Mouse (Mus musculus) urinary bladder, postnatal 4 days (tissue): Measurements from ENCODE around the gene Zfp108.
"Not testable (repeated sequence)": the region's sequence is repeated elsewhere in the genome, so short reads cannot be mapped to it uniquely, and the experiment has no call there.

ENCODE experiments used
- DNase-seq, 2 experiments: peaks; one replicate each; pipeline ENCODE4 v3.0.0; 2021 to 2022; ENCODE audit warnings: low spot score in 2 of 2

Gene Zfp108

DNA sequence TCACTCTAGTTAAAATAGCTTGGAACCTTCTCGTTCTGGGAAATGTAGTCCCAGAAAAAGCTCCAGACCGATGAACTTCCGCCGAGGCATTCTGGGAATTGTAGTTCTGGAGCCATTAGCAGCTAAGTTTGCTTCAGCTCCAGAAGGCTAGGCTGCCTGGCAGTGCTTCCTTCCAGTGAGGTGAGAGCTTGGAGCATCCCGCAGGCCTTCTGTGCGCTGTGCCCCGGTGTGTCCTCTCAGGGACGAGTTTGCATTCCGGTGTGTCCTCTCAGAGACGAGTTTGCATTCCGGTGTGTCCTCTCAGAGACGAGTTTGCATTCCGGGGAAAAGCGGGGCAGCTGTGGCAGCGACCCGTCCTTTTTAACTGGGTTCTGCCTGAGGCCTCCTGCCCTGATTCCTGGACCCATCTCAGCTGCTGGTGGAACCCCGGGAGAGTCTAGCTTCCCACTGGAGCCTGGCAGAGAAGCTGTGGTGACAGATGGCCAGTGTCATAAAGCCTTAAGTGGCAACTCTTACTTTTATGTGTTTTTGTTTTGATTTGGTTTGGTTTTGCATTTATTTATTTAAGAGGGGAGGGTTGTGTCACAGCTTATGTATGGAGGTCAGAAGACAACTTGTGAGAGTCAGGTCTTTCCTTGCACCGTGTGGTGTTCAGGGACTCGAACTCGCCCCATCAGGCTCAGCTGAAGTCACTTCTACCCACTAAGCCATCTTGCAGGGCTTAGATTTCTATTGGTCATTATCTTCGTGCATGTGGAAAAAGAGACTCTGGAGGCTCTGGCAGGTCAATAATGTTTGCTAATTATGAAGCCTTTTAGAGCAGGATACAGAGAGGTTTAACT lies at the start of gene Zfp108:
Zfp108 (plus strand) TSS at position 162 of the 842 bp plus-strand sequence.
- peak; percentile 70 to 75 for DNase-seq

DNA sequence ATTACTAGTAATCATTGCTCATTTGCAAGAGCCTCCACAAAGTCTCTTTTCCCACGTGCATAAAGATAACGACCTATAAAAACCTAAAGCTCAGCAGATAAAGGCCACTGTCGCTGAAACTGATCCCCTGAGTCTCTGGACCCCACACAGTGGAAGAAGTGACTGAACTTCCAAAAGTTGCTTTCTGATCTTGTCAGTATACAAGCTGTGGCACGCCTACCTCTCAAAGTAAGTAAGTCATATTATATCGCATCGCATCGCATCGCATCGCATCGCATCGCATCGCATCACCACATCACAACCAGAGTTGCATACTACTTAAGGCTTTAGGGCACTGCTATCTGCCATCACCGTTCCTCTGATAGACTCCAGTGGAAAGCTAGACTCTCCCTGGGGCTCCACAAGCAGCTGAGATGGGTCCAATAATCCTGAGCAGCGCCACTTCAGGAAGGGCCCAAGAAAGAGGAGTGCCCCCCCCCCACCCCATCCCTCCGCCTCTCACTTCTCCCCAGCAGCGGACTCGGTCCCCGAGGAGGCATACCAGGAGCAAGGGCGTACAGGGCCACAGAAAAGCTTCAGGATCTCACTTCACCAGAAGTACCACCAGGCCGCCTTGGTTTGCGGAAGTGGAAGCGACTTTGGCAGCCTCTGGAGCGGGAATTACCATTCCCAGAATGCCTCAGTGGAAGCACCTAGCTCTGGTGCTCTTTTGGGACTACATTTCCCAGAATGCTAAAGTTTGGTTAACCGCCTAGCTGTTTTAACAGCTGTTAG lies 46.9 kb upstream of the Zfp108 start:
- peak; percentile 43 to 68 for DNase-seq

DNA sequence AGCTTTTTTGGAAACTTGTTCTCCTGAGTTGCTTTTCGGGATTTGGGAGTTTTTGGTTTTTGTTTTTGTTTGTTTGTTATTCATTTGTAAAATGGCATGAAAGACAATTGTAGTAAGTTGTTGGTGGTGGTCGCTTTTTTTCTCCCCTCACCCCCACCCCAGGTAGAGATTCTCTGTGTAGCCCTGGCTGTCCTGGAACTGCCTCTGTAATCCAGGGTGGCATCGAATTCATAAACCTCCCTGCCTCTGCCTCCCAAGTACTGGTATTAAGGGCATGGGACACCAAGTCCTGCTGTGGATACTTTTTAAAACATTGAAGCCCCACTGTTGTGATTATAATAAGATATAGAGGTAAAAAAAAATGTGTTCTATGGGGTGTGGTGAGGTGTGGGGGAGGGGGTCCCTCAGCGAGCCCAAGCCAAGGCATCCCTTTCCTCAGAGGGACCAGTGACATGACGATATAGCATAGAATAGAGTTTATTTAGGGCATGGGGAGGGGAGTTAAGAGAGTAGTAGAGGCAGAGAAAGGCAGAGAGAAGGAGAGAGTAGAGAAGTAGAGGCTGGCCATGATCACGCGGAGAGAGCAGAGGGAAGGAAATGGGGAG lies 46.2 kb upstream of the Zfp108 start:
- DNase-seq: peak in 1 of 2 experiments; percentile 30

DNA sequence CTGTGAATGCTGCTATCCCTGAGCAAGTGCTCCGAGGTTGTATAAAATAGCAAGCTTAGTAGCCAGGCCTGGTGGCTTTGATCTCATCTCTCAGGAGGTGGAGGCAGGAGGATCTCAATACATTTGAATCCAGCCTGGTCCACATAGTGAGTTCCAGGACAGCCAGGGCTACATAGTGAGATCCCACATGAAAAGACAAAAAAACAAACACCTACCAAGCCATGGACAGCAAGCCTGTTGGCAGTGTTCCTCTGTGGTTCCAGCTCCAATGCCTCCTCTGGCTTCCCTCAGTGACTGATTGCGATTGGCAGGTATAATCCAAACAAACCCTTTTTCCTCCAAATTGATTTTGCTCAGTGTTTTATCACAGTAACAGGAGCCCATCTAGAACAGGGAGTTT lies 44.3 kb upstream of the Zfp108 start:
- DNase-seq: no peak

- DNase-seq: no peak
Measured at GRCm38 (mm10) chr7:24211343-24211742, 43.3 kb upstream of the Zfp108 start, which contains the start of gene Zfp111. TSS of gene Zfp111 (minus strand) at chr7:24211443.

GRCm38 (mm10) chr7:24237040-24237791 lies 17.4 kb upstream of the Zfp108 start, which contains the start of gene Zfp109:
TSS of gene Zfp109 (minus strand) at chr7:24237560.
- peak; percentile 42 to 63 for DNase-seq

DNA sequence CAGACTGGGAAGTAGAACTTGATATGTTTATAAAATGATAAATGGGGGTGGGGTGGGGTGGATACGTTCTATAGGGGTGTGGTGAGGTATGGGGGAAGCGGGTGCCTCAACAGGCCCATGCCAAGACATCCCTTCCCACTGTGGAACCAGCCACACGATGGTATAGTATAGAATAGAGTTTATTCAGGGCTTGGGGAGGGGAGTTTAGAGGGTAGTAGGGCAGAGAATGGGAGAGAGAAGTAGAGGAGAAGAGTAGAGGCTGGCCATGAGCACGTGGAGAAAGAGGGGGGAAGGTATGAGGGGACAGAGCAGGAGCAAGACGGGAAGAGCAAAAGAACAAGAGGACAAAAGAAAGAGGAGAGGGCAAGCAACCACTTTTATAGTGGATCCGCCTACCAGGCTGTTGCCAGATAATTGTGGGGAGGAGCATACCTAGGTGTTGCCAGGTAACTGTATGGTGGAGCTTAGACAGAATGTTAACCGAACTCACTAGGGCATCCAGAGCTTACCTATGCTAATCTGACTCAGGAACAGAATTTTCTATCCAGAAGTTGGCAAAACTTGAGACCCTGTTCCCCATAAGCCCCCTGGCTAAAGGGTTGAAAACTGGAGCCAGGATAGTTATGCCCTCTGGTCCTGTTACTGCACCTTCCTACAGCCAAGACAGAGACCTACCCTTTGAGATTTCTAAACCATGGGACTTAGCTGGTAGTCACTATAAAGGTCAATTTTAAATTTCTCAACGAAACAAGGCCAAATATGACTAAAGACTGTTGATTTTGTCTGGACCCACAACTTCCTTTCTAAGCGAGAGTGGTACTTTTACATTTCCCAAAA lies 597 bp upstream of the Zfp108 start:
- no peak for DNase-seq

DNA sequence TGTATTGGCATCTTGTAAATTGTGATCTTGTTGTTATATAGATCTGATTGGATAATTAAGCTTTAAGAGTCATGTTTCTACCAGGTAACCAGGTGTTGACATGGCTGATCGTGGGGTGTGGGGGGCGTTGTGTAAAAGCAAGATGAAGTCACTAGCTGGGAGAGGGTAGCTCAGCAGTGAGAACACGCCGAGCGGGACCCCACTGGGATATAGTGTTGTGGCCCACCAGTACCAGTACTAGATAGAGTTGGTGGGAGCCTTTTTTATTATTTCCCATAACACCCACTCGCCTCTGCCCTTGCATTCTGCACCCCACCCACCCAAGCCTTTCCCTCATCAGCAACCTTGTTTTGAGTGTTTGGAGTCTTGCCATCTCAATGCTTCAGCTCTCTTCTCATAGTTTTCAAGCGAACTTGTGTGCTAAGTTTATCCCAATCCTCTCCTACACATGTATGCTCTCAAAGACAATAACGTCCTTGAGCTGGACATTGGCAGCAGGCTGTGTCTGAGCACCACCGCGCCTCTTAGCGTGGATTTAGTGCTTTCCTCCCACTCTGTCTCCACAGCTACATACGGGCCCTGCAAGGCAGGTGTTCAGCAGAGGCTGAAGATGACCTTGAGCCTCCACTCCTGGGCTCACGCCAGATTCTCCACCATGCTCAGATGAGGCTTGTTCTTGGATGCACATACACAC lies 4.9 kb downstream of the Zfp108 start:
- peak in 1 of 2 experiments; percentile 22 for DNase-seq

DNA sequence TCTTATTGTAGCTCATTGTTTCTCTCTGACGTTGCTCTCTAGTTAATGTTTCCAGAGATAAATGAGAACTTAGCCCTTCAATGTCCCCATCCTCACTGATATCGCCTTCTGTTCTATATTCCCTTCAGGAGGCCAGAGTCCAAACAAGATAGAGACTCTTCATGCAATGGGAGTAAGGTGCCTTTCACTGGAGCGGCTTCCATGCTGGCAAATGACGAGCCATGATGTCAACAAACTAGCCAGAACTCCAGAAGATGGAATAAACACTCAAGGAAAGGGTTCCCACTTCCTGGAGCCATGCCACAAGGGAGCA lies 5.4 kb downstream of the Zfp108 start:
- DNase-seq: no peak

GRCm38 (mm10) chr7:24268176-24269155 lies 13.9 kb downstream of the Zfp108 start:
- no peak for DNase-seq

- no peak for DNase-seq
Measured at GRCm38 (mm10) chr7:24269256-24269655, 14.7 kb downstream of the Zfp108 start.

- no peak for DNase-seq
Measured at GRCm38 (mm10) chr7:24269667-24270287, 15.2 kb downstream of the Zfp108 start.

DNA sequence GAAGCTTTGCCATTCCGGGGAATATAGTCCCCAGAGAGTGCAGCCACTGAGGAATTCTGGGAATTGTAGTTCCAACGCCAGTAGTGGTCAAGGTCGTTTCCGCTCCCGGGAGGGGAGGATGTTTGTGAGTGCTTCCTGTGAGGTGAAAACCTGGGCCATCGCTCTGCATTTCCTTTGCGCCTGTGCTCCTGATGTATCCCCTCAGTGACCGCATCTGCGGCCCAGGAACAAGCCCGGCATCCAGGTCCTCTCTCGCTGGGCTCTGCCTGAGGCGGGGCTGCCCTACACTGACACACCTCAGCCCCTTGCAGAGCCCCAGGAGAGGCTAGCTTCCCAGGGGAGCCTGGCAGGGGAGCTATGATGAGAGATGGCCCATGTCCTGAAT lies 15.7 kb downstream of the Zfp108 start, which contains the start of gene Zfp93:
Zfp93 (plus strand) TSS at position 133 of the 385 bp plus-strand sequence.
- peak; percentile 66 to 68 for DNase-seq

DNA sequence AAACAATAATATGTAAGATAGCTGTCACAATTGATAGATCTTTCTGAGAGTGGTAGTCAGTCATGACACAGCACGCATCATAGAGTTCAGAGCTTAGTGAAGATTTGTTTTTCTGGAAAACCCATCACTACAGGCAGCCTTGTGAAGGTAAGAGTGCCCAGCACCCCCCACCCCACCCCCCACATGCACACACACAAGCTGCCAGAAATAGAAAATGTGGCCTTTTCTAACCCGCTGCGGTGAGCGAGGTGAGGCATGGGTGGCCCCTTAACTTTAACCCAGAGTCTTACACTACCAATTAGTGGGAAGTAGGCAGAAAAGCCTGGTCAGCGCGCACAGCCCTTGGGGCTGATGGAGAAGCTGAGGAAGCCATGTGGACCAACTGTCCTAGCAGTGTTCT lies 16.6 kb downstream of the Zfp108 start:
- DNase-seq: no peak

DNA sequence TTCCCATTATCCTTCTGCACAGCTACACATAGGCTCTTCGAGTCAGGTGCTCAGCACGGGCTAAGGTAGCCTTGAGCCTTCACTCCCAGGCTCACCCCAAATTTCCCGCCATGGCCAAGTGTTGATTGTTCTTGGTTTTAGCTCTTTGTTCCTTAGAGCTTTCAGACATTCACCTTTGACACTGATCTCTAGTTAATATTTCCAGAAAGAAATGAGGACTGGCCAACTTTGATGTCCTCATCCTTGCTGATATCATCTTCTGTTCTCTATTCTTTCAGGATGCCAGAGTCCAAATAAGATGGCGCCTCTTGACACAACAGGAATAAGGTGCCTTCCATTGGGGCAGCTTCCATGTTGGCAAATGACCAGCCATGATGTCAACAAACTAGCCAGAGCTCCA lies 19.9 kb downstream of the Zfp108 start:
- no peak for DNase-seq

DNA sequence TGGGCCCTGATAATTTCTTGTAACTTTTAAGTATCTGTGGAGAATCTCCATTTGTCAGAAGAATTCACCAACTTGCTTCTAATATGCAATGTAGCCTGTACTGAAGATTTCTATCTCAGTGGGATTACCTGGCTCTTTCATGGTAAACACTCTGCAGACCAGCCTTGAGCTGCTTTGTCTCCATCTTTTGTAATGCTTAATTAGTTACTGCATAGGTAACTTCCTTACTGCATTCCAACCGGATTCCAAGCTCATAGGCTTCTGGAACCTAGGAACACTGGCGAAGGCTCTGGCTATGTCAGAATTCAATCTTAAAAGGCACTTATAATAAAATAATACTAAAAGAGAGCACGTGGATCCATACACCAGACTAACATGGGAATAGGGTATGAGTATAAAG lies 24.2 kb downstream of the Zfp108 start:
- not testable (repeated sequence) for DNase-seq

- DNase-seq: no peak
Measured at GRCm38 (mm10) chr7:24280031-24280857, 25.6 kb downstream of the Zfp108 start.

GRCm38 (mm10) chr7:24280858-24281145 lies 26.2 kb downstream of the Zfp108 start:
- no peak for DNase-seq
